Mouse (Mus musculus) lung, postnatal 0 days (tissue): ENCODE measurements at regions not wholly inside any gene's neighbourhood (a gene's known extent, or its start where the extent isn't known, plus 50 kb on each side); places are given as distances from the start of the nearest gene placed in this dataset.

Experiments
- CTCF ChIP-seq: IDR thresholded peaks from 2 replicates; pipeline ENCODE4 v1.5.1; 2016; ENCODE audit warnings: antibody characterized with exemption, mild to moderate bottlenecking
- EP300 ChIP-seq: IDR thresholded peaks from 2 replicates; pipeline ENCODE4 v1.6.1; 2016; ENCODE audit warnings: antibody characterized with exemption, mild to moderate bottlenecking, control low read depth

GRCm38 (mm10) chr5:64422787-64423587 lies 266.9 kb downstream of the Tbc1d1 start:
- TF ChIP-seq EP300 (no peak), CTCF (no peak)
